Mouse (Mus musculus): ENCODE measurements at regions not wholly inside any gene's neighbourhood (a gene's known extent, or its start where the extent isn't known, plus 50 kb on each side); places are given as distances from the start of the nearest gene placed in this dataset.

DNA sequence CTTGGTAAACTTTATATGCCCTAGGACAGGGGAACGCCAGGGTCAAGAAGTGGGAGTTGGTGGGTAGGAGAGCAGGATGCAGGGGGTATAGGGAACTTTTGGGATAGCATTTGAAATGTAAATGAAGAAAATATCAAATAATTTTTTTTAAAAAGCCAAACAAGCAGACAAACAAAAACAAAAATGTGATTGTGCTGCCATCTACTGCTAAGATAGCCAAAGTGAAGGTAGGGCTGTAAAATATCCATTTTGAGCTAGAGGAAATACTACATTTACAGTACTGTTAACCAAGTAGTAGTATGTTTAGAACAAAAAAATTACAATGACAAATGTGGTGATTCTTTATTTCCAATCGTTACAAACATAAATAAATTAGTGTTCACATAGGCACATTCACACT lies 1213.6 kb downstream of the Rpia start:
- Histone ChIP-seq H3K36me3 (ENCODE audit: insufficient read depth, low read length) (no peaks in the 10 kb centered on the region), H3K4me1 (ENCODE audit: insufficient read depth, low read length) (no peaks in the 10 kb centered on the region), H3K27me3 (ENCODE audit: insufficient read depth, low read length) (no peaks in the 10 kb centered on the region), H3K4me2 (ENCODE audit: low read depth, low read length, poor library complexity, severe bottlenecking) (no peak overlapping the region), H3K4me3 (ENCODE audit: low read depth, low read length) (no peak overlapping the region), H3K27ac (ENCODE audit: low read depth, low read length) (no peak overlapping the region), H3K9me3 (ENCODE audit: low read length) (no peaks in the 10 kb centered on the region), H3K9ac (replicated peaks; ENCODE audit: low read length, poor library complexity, severe bottlenecking) (no peak overlapping the region)
- TF ChIP-seq CTCF (IDR thresholded peaks at IDR 0.05) = peak; percentile 37; the same call in 1 of the 2 replicates
- WGBS = 84% methylated on average over 2 of the region's 2 CpGs
- ATAC-seq (ENCODE audit: low FRiP score) (no peak), DNase-seq (ENCODE audit: low spot score) (no peak)
